Mouse (Mus musculus): ENCODE data around the gene Mpzl1.

DNA sequence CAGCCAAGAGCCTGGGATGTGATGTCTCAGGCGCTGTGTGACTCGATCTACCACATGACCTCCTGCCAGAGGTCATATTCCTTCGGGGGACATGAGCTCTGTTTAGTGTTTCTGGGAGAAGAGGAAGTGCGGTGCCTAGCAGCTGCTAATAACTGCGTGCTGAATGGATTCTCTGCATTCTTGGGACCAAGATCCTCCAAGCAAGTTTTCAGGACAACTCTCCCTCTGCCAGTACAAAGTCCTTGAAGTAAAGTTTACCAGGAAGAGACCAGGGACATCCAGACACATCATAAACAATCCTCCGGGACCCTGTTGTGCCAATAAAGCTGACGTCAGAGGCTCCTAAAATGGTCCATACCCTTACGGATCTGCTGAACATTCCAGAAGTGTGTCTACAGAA, 46.5 kb downstream of the Mpzl1 start:
- TF ChIP-seq POLR2A (IDR thresholded peaks at IDR 0.05; ENCODE audit: borderline replicate concordance, low read depth, low read length) (no peak), CTCF (IDR thresholded peaks at IDR 0.05; ENCODE audit: low read depth, low read length) (no peak)
